Mouse (Mus musculus) thymus, adult 2 months (tissue): ENCODE data around the gene Abhd12. TPM values are rescaled to one million over a fixed set of nuclear protein-coding genes. Genes with fewer than 3 reads are reported as not detected.

Experiments
- DNase-seq: peaks from one replicate; pipeline ENCODE4 v3.0.0; 2021
- H3K27ac ChIP-seq: fragments of 200-500 bp; 2 replicates; pipeline ENCODE4 v1.5.1; 2012; ENCODE audit warnings: low read length, control low read depth; ENCODE audit not compliant: control insufficient read depth, insufficient read depth
- H3K27me3 ChIP-seq: fragments of 200-500 bp; 2 replicates; pipeline ENCODE4 v1.6.1; 2012; ENCODE audit warnings: mild to moderate bottlenecking, low read length, moderate library complexity, mixed read lengths; ENCODE audit not compliant: control insufficient read depth, insufficient read depth
- H3K36me3 ChIP-seq: fragments of 200-500 bp; 2 replicates; pipeline ENCODE4 v1.6.1; 2012; ENCODE audit warnings: mild to moderate bottlenecking, low read length, moderate library complexity; ENCODE audit not compliant: control insufficient read depth, insufficient read depth
- H3K4me1 ChIP-seq: fragments of 200-500 bp; replicated peaks from 2 replicates; pipeline ENCODE4 v1.6.1; 2012; ENCODE audit warnings: low read length; ENCODE audit not compliant: control insufficient read depth, insufficient read depth
- H3K4me3 ChIP-seq: fragments of 200-500 bp; 2 replicates; pipeline ENCODE4 v1.5.1; 2012; ENCODE audit warnings: mild to moderate bottlenecking, low read length, control low read depth, moderate library complexity; ENCODE audit not compliant: control insufficient read depth, insufficient read depth
- CTCF ChIP-seq: fragments of 200-500 bp; IDR thresholded peaks from 2 replicates; pipeline ENCODE4 v1.5.1; 2012; ENCODE audit warnings: mild to moderate bottlenecking, control low read depth, low read length, moderate library complexity, borderline replicate concordance; ENCODE audit not compliant: control insufficient read depth, poor library complexity, insufficient read depth; ENCODE audit errors: extremely low read depth
- POLR2A ChIP-seq: fragments of 200-500 bp; IDR thresholded peaks from 2 replicates; pipeline ENCODE4 v1.6.1; 2012; ENCODE audit warnings: mild to moderate bottlenecking, low read length, control low read depth, moderate library complexity; ENCODE audit not compliant: control insufficient read depth, poor library complexity, insufficient read depth; ENCODE audit errors: extremely low read depth
- WGBS: fragments of 180-500 bp; shearing (Covaris S2); methylation state at CpG from one replicate; pipeline ENCODE4 v1.1.7; 2018; 5-methylcytosine and 5-hydroxymethylcytosine counted together
- polyA plus RNA-seq: library from polyadenylated mRNA; depleted of rRNA; stranded (reverse); fragments of >200 nt; gene quantifications from 2 replicates; pipeline ENCODE4 v1.2.3, GENCODE M21; 2012

The Abhd12 gene
- polyA plus RNA-seq, 1 experiment: 63.0 TPM

GRCm38 (mm10) chr2:150895691-150896252 is 8.8 kb downstream of the Abhd12 start:
- TF ChIP-seq POLR2A (no peak), CTCF (no peak)
- no peak overlapping the region for H3K4me3 ChIP-seq
- no peaks in the 10 kb centered on the region for H3K4me1 ChIP-seq
- H3K27me3 ChIP-seq: no peaks in the 10 kb centered on the region
- DNase-seq: no peak
- no peaks in the 10 kb centered on the region for H3K36me3 ChIP-seq
- H3K27ac ChIP-seq: no peak overlapping the region
- WGBS: 87% methylated on average over 7 of the region's 7 CpGs

DNA sequence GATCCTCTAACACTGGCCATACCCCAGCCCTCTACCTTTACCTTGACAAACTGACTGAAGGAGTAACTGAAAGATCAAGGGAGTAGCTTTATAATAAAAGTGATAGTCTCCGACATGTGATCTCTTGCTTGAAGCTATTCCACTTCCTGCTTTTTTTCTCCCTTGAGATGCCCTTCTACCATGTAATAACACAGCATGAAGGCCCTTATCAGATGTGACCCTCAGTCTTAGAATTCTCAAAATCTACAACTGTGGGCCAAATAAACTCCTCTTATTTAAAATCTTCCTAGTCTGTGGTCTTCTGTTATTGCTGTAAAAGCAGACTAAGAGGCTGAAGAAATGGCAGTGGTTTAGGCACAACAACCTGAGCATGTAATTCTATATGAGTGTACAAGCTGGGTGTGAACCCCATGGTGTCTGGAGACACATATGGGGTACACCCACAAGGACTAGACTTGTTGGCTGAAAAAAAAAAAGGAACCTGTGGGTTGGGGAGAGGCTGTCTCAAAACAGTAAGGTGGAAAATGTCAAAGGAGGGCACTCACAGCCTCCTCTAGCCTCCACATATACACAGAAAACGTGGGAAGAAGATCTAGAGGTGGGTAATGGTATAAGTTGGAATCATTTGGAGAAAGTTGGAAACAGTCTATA is 9.8 kb downstream of the Abhd12 start:
- DNase-seq: no peak
- Histone ChIP-seq H3K27ac (no peak overlapping the region), H3K4me1 (no peaks in the 10 kb centered on the region), H3K27me3 (no peaks in the 10 kb centered on the region), H3K4me3 (no peak overlapping the region), H3K36me3 (no peaks in the 10 kb centered on the region)
- 81% methylated on average over 2 of the region's 2 CpGs for WGBS
- TF ChIP-seq CTCF: no peak
- no peak for TF ChIP-seq POLR2A

- Histone ChIP-seq H3K4me1 (no peaks in the 10 kb centered on the region), H3K27ac (no peak overlapping the region), H3K27me3 (no peaks in the 10 kb centered on the region), H3K4me3 (no peak overlapping the region), H3K36me3 (no peaks in the 10 kb centered on the region)
- DNase-seq: no peak
- no peak for TF ChIP-seq POLR2A
- TF ChIP-seq CTCF: no peak
- 92% methylated on average over 2 of the region's 2 CpGs for WGBS
These were observed 17.2 kb downstream of the Abhd12 start for GRCm38 (mm10) chr2:150887370-150887769.

DNA sequence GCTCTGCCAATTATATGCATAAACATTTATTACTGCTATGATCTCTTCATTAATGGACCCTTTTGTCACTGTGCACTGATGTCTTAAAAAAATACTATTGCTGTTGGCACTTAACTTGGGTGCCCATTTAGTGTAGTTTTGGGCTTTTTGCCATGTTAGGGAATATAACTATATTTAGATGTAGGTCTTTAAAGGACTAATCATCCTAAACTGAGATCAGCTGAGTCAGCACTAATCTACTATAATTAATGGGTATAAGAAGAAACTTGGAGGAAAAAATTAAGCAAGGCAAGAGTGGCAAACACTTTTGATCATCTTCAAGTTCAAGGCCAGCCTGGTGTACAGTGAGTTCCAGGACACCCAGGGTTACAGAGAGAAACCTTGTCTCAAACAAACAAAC is 18.2 kb downstream of the Abhd12 start:
- no peak for DNase-seq

GRCm38 (mm10) chr2:150885814-150886213 is 18.7 kb downstream of the Abhd12 start:
- H3K27ac ChIP-seq: no peak overlapping the region
- no peaks in the 10 kb centered on the region for H3K27me3 ChIP-seq
- DNase-seq: no peak
- 93% methylated on average over 1 of the region's 1 CpGs for WGBS
- H3K4me3 ChIP-seq: no peak overlapping the region
- TF ChIP-seq CTCF (no peak), POLR2A (no peak)
- H3K36me3 ChIP-seq: no peaks in the 10 kb centered on the region
- H3K4me1 ChIP-seq: no peaks in the 10 kb centered on the region

More for the DNA sequence above, 18.2 kb downstream of the Abhd12 start:
- TF ChIP-seq POLR2A (no peak), CTCF (no peak)
- Histone ChIP-seq H3K27me3 (no peaks in the 10 kb centered on the region), H3K4me3 (no peak overlapping the region), H3K27ac (no peak overlapping the region), H3K36me3 (no peaks in the 10 kb centered on the region), H3K4me1 (no peaks in the 10 kb centered on the region)

DNA sequence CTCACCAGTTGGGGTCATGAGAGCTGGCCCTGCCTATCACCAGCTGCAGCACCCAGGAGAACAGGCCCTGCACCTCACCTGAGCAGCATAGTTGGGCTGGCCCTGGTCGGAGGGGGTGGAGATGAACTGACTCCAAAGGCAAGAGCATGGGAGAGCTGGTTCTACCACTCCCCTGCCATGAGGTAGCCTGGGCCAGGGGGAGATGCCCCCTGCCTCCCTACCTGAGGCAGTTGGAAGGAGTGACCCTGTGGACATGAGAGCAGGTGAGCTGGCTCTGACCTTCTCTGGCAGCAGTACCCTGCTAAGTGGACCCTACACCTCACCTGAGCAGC is 19.8 kb downstream of the Abhd12 start:
- Histone ChIP-seq H3K27ac (no peak overlapping the region), H3K4me1 (no peaks in the 10 kb centered on the region), H3K4me3 (no peak overlapping the region), H3K36me3 (no peaks in the 10 kb centered on the region), H3K27me3 (no peaks in the 10 kb centered on the region)
- TF ChIP-seq CTCF (no peak), POLR2A (no peak)
- 100% methylated on average over 1 of the region's 1 CpGs for WGBS
- DNase-seq: no peak
